Mouse (Mus musculus): ENCODE data around the gene Prrt1. TPM values are rescaled to one million over a fixed set of nuclear protein-coding genes. Genes with fewer than 3 reads are reported as not detected.
A peak's percentile ranks its signal among the peaks of the same experiment; 100 is the strongest.

Prrt1 gene
- polyA plus RNA-seq, 1 experiment from 2014 or later, result 0.39 TPM

DNA sequence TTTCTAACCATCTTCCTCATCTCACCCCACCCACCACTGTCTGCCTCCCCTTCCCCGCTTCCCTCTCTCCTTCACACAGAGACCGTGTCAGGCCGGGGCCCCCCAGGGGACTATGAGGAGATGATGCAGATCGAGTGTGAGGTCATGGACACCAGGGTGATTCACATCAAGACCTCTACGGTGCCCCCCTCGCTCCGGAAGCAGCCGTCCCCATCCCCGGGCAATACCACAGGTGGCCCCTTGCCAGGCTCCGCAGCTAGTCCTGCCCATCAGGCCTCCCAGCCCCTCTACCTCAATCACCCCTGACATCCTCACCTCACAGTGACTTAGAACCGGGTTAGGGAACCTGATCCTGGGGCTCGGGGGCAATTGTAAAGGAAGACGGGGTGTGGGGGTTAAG is 25.1 kb downstream of the Prrt1 start:
- WGBS, result 94% methylated on average over 13 of the region's 13 CpGs
- no peak overlapping the region for H3K4me3 ChIP-seq (ENCODE audit: control insufficient read depth in 1 of 2, insufficient read depth in 1 of 2, low read depth in 1 of 2, low read length in 2 of 2)
- H3K9ac ChIP-seq (ENCODE audit: low read length), result no peak overlapping the region
- peaks cover 49% of the 10 kb centered on the region for H3K36me3 ChIP-seq (ENCODE audit: control insufficient read depth, insufficient read depth, low read length)
- no peak for ATAC-seq (ENCODE audit: insufficient number of reproducible peaks, insufficient read depth, low FRiP score, low read depth)
- H3K27ac ChIP-seq (replicated peaks in 1 of 2; ENCODE audit: control insufficient read depth in 1 of 2, insufficient read depth in 1 of 2, low read depth in 2 of 2, low read length in 2 of 2), result 0 out of 4 replicates have a peak overlapping the region, but pooled peaks of 1 of the 2 experiments have one; percentile 34
- H3K27me3 ChIP-seq (ENCODE audit: control insufficient read depth, insufficient read depth, low read length), result peaks cover 8% of the 10 kb centered on the region; the same call in 1 of the 2 replicates
- no peak overlapping the region for H3K4me2 ChIP-seq (ENCODE audit: low read length)
- H3K4me1 ChIP-seq (ENCODE audit: control insufficient read depth in 2 of 2, insufficient read depth in 2 of 2, low read length in 2 of 2), result peaks cover 17 to 28% of the 10 kb centered on the region in 2 experiments
- H3K9me3 ChIP-seq (ENCODE audit: control insufficient read depth, low read length), result no peaks in the 10 kb centered on the region

DNA sequence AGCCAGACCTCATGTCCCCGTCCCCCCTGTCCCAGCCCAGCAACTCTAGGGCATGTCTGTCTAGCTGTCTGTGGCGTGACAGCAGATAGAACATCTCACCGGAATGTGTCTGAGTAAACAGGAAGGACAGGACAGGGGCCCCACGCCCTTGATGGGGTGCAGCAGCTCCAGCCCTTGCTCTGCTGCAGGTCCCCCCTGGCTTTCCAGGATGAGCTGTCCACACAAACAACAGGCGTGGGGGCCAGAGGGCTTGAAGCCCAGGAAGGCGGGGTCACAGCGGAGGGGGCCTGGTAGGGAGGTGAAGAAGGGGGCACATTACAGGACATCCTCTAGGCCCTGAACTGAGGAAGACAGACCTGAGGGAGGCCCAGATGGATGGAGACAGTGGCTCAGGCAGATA is 25.8 kb downstream of the Prrt1 start:
- H3K27ac ChIP-seq (replicated peaks in 1 of 2; ENCODE audit: control insufficient read depth in 1 of 2, insufficient read depth in 1 of 2, low read depth in 2 of 2, low read length in 2 of 2), result peak overlapping the region; percentile 9 to 34; a peak in 3 of 4 replicates
- H3K27me3 ChIP-seq (ENCODE audit: control insufficient read depth, insufficient read depth, low read length), result peaks cover 10% of the 10 kb centered on the region
- no peaks in the 10 kb centered on the region for H3K9me3 ChIP-seq (ENCODE audit: control insufficient read depth, low read length)
- peak overlapping the region; percentile 36; the same call in 1 of the 2 replicates for H3K9ac ChIP-seq (ENCODE audit: low read length)
- no peak overlapping the region for H3K4me2 ChIP-seq (ENCODE audit: low read length)
- no peak overlapping the region for H3K4me3 ChIP-seq (ENCODE audit: control insufficient read depth in 1 of 2, insufficient read depth in 1 of 2, low read depth in 1 of 2, low read length in 2 of 2)
- ATAC-seq (ENCODE audit: insufficient number of reproducible peaks, insufficient read depth, low FRiP score, low read depth), result no peak; the same call in none of the 2 replicates
- H3K4me1 ChIP-seq (ENCODE audit: control insufficient read depth in 2 of 2, insufficient read depth in 2 of 2, low read length in 2 of 2), result peaks cover 17 to 32% of the 10 kb centered on the region in 2 experiments
- WGBS, result 48% methylated on average over 7 of the region's 7 CpGs
- peaks cover 41% of the 10 kb centered on the region for H3K36me3 ChIP-seq (ENCODE audit: control insufficient read depth, insufficient read depth, low read length)

GRCm38 (mm10) chr17:34655581-34655991 is 26.3 kb downstream of the Prrt1 start:
- H3K9ac ChIP-seq (ENCODE audit: low read length), result no peak overlapping the region
- peak; percentile 84 for ATAC-seq (ENCODE audit: insufficient number of reproducible peaks, insufficient read depth, low FRiP score, low read depth)

DNA sequence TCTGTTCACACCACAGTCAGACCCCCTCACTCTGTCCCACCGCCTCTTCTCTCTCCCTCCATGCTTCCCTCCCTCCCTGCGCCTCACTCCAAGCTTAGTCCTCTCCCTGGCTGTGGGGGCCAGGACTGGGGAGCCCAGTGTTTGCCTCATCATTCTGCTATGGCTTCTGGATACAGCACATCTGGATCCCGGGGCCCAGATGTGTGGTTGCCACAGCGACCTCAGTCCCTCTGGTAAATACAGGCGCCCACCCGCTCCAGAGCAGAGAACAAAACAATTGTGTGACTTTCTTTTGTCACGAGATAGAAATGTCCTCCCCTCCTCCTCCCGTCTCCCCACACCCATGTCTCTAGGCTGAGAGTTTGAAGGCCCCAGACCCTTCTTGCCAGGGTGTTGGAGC is 27.3 kb downstream of the Prrt1 start:
- Histone ChIP-seq H3K4me1 (ENCODE audit: control insufficient read depth in 2 of 2, insufficient read depth in 2 of 2, low read length in 2 of 2) (peaks cover 26 to 38% of the 10 kb centered on the region in 2 experiments), H3K27ac (replicated peaks in 1 of 2; ENCODE audit: control insufficient read depth in 1 of 2, insufficient read depth in 1 of 2, low read depth in 2 of 2, low read length in 2 of 2) (no peak overlapping the region), H3K4me2 (ENCODE audit: low read length) (no peak overlapping the region), H3K27me3 (ENCODE audit: control insufficient read depth, insufficient read depth, low read length) (peaks cover 17% of the 10 kb centered on the region), H3K36me3 (ENCODE audit: control insufficient read depth, insufficient read depth, low read length) (peaks cover 27% of the 10 kb centered on the region), H3K4me3 (ENCODE audit: control insufficient read depth in 1 of 2, insufficient read depth in 1 of 2, low read depth in 1 of 2, low read length in 2 of 2) (no peak overlapping the region), H3K9me3 (ENCODE audit: control insufficient read depth, low read length) (no peaks in the 10 kb centered on the region), H3K9ac (ENCODE audit: low read length) (no peak overlapping the region)
- no peak for ATAC-seq (ENCODE audit: insufficient number of reproducible peaks, insufficient read depth, low FRiP score, low read depth)
- WGBS, result 60% methylated on average over 8 of the region's 8 CpGs

More at GRCm38 (mm10) chr17:34655581-34655991, 26.3 kb downstream of the Prrt1 start:
- 7% methylated on average over 3 of the region's 4 CpGs for WGBS
- no peak overlapping the region for H3K4me2 ChIP-seq (ENCODE audit: low read length)
- peak overlapping the region; percentile 33 to 34; a peak in 3 of 4 replicates for H3K27ac ChIP-seq (replicated peaks in 1 of 2; ENCODE audit: control insufficient read depth in 1 of 2, insufficient read depth in 1 of 2, low read depth in 2 of 2, low read length in 2 of 2)
- H3K4me3 ChIP-seq (ENCODE audit: control insufficient read depth in 1 of 2, insufficient read depth in 1 of 2, low read depth in 1 of 2, low read length in 2 of 2), result no peak overlapping the region
- peaks cover 20 to 32% of the 10 kb centered on the region in 2 experiments for H3K4me1 ChIP-seq (ENCODE audit: control insufficient read depth in 2 of 2, insufficient read depth in 2 of 2, low read length in 2 of 2)
- peaks cover 14% of the 10 kb centered on the region for H3K27me3 ChIP-seq (ENCODE audit: control insufficient read depth, insufficient read depth, low read length)
- peaks cover 37% of the 10 kb centered on the region for H3K36me3 ChIP-seq (ENCODE audit: control insufficient read depth, insufficient read depth, low read length)
- H3K9me3 ChIP-seq (ENCODE audit: control insufficient read depth, low read length), result no peaks in the 10 kb centered on the region

GRCm38 (mm10) chr17:34657271-34657670 is 27.9 kb downstream of the Prrt1 start:
- Histone ChIP-seq H3K4me1 (ENCODE audit: control insufficient read depth in 2 of 2, insufficient read depth in 2 of 2, low read length in 2 of 2) (peaks cover 26 to 38% of the 10 kb centered on the region in 2 experiments), H3K9ac (ENCODE audit: low read length) (no peak overlapping the region), H3K27ac (replicated peaks in 1 of 2; ENCODE audit: control insufficient read depth in 1 of 2, insufficient read depth in 1 of 2, low read depth in 2 of 2, low read length in 2 of 2) (no peak overlapping the region), H3K9me3 (ENCODE audit: control insufficient read depth, low read length) (no peaks in the 10 kb centered on the region), H3K36me3 (ENCODE audit: control insufficient read depth, insufficient read depth, low read length) (peaks cover 21% of the 10 kb centered on the region), H3K27me3 (ENCODE audit: control insufficient read depth, insufficient read depth, low read length) (peaks cover 17% of the 10 kb centered on the region), H3K4me2 (ENCODE audit: low read length) (no peak overlapping the region), H3K4me3 (ENCODE audit: control insufficient read depth in 1 of 2, insufficient read depth in 1 of 2, low read depth in 1 of 2, low read length in 2 of 2) (no peak overlapping the region)
- WGBS, result 28% methylated on average over 2 of the region's 2 CpGs
- no peak for ATAC-seq (ENCODE audit: insufficient number of reproducible peaks, insufficient read depth, low FRiP score, low read depth)

GRCm38 (mm10) chr17:34658145-34658544 is 28.8 kb downstream of the Prrt1 start:
- Histone ChIP-seq H3K27ac (replicated peaks in 1 of 2; ENCODE audit: control insufficient read depth in 1 of 2, insufficient read depth in 1 of 2, low read depth in 2 of 2, low read length in 2 of 2) (no peak overlapping the region), H3K36me3 (ENCODE audit: control insufficient read depth, insufficient read depth, low read length) (peaks cover 12% of the 10 kb centered on the region), H3K4me2 (ENCODE audit: low read length) (no peak overlapping the region), H3K9me3 (ENCODE audit: control insufficient read depth, low read length) (no peaks in the 10 kb centered on the region), H3K27me3 (ENCODE audit: control insufficient read depth, insufficient read depth, low read length) (peaks cover 17% of the 10 kb centered on the region), H3K4me3 (ENCODE audit: control insufficient read depth in 1 of 2, insufficient read depth in 1 of 2, low read depth in 1 of 2, low read length in 2 of 2) (no peak overlapping the region), H3K9ac (ENCODE audit: low read length) (no peak overlapping the region), H3K4me1 (ENCODE audit: control insufficient read depth in 2 of 2, insufficient read depth in 2 of 2, low read length in 2 of 2) (peaks cover 26 to 38% of the 10 kb centered on the region in 2 experiments)
- no peak for ATAC-seq (ENCODE audit: insufficient number of reproducible peaks, insufficient read depth, low FRiP score, low read depth)
- 61% methylated on average over 2 of the region's 2 CpGs for WGBS

DNA sequence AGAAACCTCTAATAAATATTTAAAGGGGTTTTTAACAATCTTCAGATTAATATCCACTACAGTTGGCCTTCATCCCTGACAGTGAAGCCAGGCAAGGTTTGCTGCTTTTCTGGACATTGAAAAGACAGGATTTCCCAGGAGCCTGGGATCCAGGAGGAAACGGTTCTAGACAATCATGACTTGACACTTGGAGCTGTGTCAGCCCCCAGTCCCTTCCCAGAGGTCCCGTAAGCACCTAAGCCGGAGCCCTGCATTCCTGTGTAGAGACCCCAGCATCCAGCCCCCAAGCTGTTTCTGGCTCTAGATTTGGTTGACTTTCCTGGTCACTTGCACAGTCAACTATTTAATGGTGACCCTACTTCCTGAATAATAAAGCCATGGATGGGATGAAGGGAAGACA is 29.3 kb downstream of the Prrt1 start:
- no peak overlapping the region for H3K4me2 ChIP-seq (ENCODE audit: low read length)
- no peak overlapping the region for H3K9ac ChIP-seq (ENCODE audit: low read length)
- no peak overlapping the region for H3K27ac ChIP-seq (replicated peaks in 1 of 2; ENCODE audit: control insufficient read depth in 1 of 2, insufficient read depth in 1 of 2, low read depth in 2 of 2, low read length in 2 of 2)
- H3K27me3 ChIP-seq (ENCODE audit: control insufficient read depth, insufficient read depth, low read length), result peaks cover 17% of the 10 kb centered on the region
- peaks cover 8% of the 10 kb centered on the region for H3K36me3 ChIP-seq (ENCODE audit: control insufficient read depth, insufficient read depth, low read length)
- no peak for ATAC-seq (ENCODE audit: insufficient number of reproducible peaks, insufficient read depth, low FRiP score, low read depth)
- no peaks in the 10 kb centered on the region for H3K9me3 ChIP-seq (ENCODE audit: control insufficient read depth, low read length)
- 61% methylated on average over 3 of the region's 3 CpGs for WGBS
- peaks cover 26 to 38% of the 10 kb centered on the region in 2 experiments for H3K4me1 ChIP-seq (ENCODE audit: control insufficient read depth in 2 of 2, insufficient read depth in 2 of 2, low read length in 2 of 2)
- no peak overlapping the region for H3K4me3 ChIP-seq (ENCODE audit: control insufficient read depth in 1 of 2, insufficient read depth in 1 of 2, low read depth in 1 of 2, low read length in 2 of 2)

Measured in heart, embryonic 14.5 days (tissue).